Mouse (Mus musculus) myocyte (in vitro differentiated cells): ENCODE measurements around the gene Zfp61. TPM values are rescaled to one million over a fixed set of nuclear protein-coding genes. Genes with fewer than 3 reads are reported as not detected.

ENCODE experiments used
- H3K27me3 ChIP-seq: one replicate; pipeline ENCODE4 v1.6.1; 2011; ENCODE audit not compliant: control insufficient read depth, insufficient read depth, insufficient read length
- H3K36me3 ChIP-seq: one replicate; pipeline ENCODE4 v1.6.1; 2011; ENCODE audit not compliant: control insufficient read depth, insufficient read depth
- H3K4me2 ChIP-seq: one replicate; pipeline ENCODE4 v1.6.1; 2011; ENCODE audit warnings: low read depth, control low read depth
- H3K4me3 ChIP-seq: one replicate; pipeline ENCODE4 v1.5.1; 2011; ENCODE audit warnings: mild to moderate bottlenecking, control low read depth, moderate library complexity
- H3K79me2 ChIP-seq: one replicate; pipeline ENCODE4 v1.6.1; 2011; ENCODE audit not compliant: control insufficient read depth, insufficient read depth
- H3ac ChIP-seq: one replicate; pipeline ENCODE4 v1.6.1; 2011; ENCODE audit not compliant: control insufficient read depth, insufficient read length
- MAX ChIP-seq: IDR thresholded peaks from one replicate; pipeline ENCODE4 v1.6.1; 2011; ENCODE audit warnings: low read depth, mild to moderate bottlenecking, control low read depth
- POLR2A ChIP-seq: IDR thresholded peaks from one replicate; pipeline ENCODE4 v1.6.1; 2011; ENCODE audit warnings: low read depth, mild to moderate bottlenecking, control low read depth, moderate library complexity; ENCODE audit not compliant: insufficient read length
- POLR2AphosphoS2 ChIP-seq: IDR thresholded peaks from one replicate; pipeline ENCODE4 v1.6.1; 2011; ENCODE audit warnings: low read depth, control low read depth; ENCODE audit not compliant: insufficient read length
- REST ChIP-seq: IDR thresholded peaks from one replicate; pipeline ENCODE4 v1.6.1; 2011; ENCODE audit warnings: mild to moderate bottlenecking, control low read depth, moderate library complexity; ENCODE audit not compliant: insufficient read depth, insufficient read length
- SRF ChIP-seq: IDR thresholded peaks from one replicate; pipeline ENCODE4 v1.6.1; 2011; ENCODE audit warnings: low read depth; ENCODE audit not compliant: control insufficient read depth, insufficient read length
- TCF3 ChIP-seq: IDR thresholded peaks from one replicate; pipeline ENCODE4 v1.6.1; 2011; ENCODE audit warnings: low read depth, control low read depth; ENCODE audit not compliant: insufficient read length
- USF1 ChIP-seq: IDR thresholded peaks from one replicate; pipeline ENCODE4 v1.6.1; 2011; ENCODE audit warnings: low read depth, mild to moderate bottlenecking, control low read depth, moderate library complexity
- polyA plus RNA-seq: library from polyadenylated mRNA; unstranded; fragments of >200 nt; fragmentation: generic; extraction: Trizol; gene quantifications from one replicate; pipeline ENCODE4 v1.2.1, GENCODE M21; 2012; ENCODE audit warnings: missing spikeins

Gene Zfp61
- polyA plus RNA-seq, 1 experiment: 4.3 TPM

GRCm38 (mm10) chr7:24254633-24255474 is 46.2 kb downstream of the Zfp61 start, which contains the start of gene Zfp108:
Zfp108 (plus strand) TSS chr7:24254794.
- Histone ChIP-seq H3K36me3 (no peaks in the 10 kb centered on the region), H3K79me2 (no peaks in the 10 kb centered on the region), H3K4me3 (peak within 1 kb of the TSS; percentile 19), H3ac (peak within 1 kb of the TSS; percentile 3), H3K27me3 (no peaks in the 10 kb centered on the region), H3K4me2 (peak within 1 kb of the TSS; percentile 63)
- TF ChIP-seq SRF: no peak
- peak; percentile 37 for TF ChIP-seq POLR2AphosphoS2
- TF ChIP-seq POLR2A: peak; percentile 47

- TF ChIP-seq MAX: no peak
- no peak for TF ChIP-seq POLR2AphosphoS2
- no peak for TF ChIP-seq TCF3
- TF ChIP-seq SRF: no peak
- no peak for TF ChIP-seq REST
- no peak for TF ChIP-seq USF1
- Histone ChIP-seq H3K36me3 (no peaks in the 10 kb centered on the region), H3K4me3 (peak overlapping the region; percentile 19), H3K4me2 (peak overlapping the region; percentile 63), H3ac (no peak overlapping the region), H3K27me3 (no peaks in the 10 kb centered on the region), H3K79me2 (no peaks in the 10 kb centered on the region)
Measured at GRCm38 (mm10) chr7:24253779-24254615, 47.0 kb downstream of the Zfp61 start.

Other genes with a start within 250 kb of the Zfp61 start
- gene Vmn1r183, start 248.0 kb downstream of the Zfp61 start, polyA plus RNA-seq: not detected
- gene Zfp180, start 219.3 kb downstream of the Zfp61 start, polyA plus RNA-seq: 9.0 TPM
- 1.2 TPM for gene Zfp112, start 188.9 kb downstream of the Zfp61 start, polyA plus RNA-seq
- gene Zfp235, start 167.1 kb downstream of the Zfp61 start, polyA plus RNA-seq: 2.0 TPM
- gene Zfp114, start 126.2 kb downstream of the Zfp61 start, polyA plus RNA-seq: not detected
- 0.90 TPM for gene Zfp111, start 89.8 kb downstream of the Zfp61 start, polyA plus RNA-seq
- 0.46 TPM for gene Zfp109, start 63.7 kb downstream of the Zfp61 start, polyA plus RNA-seq
- 0.38 TPM for gene Zfp108, start 46.4 kb downstream of the Zfp61 start, polyA plus RNA-seq
- 1.4 TPM for gene Zfp93, start 30.8 kb downstream of the Zfp61 start, polyA plus RNA-seq
- 2.1 TPM for gene Zfp94, start 15.4 kb upstream of the Zfp61 start, polyA plus RNA-seq
- gene Tescl, start 32.7 kb upstream of the Zfp61 start, polyA plus RNA-seq: 0.05 TPM
- not detected for gene Lypd5, start 48.0 kb upstream of the Zfp61 start, polyA plus RNA-seq
- 37.4 TPM for gene Kcnn4, start 69.0 kb upstream of the Zfp61 start, polyA plus RNA-seq
- gene Smg9, start 98.4 kb upstream of the Zfp61 start, polyA plus RNA-seq: 17.4 TPM
- gene Irgc1, start 151.1 kb upstream of the Zfp61 start, polyA plus RNA-seq: 0.32 TPM
- 32.5 TPM for gene Plaur, start 161.3 kb upstream of the Zfp61 start, polyA plus RNA-seq
- 54.4 TPM for gene Cadm4, start 180.8 kb upstream of the Zfp61 start, polyA plus RNA-seq
- 30.0 TPM for gene Zfp428, start 205.8 kb upstream of the Zfp61 start, polyA plus RNA-seq
- gene AC161166.1, start 211.2 kb upstream of the Zfp61 start, polyA plus RNA-seq: 0.10 TPM
- gene Irgq, start 229.5 kb upstream of the Zfp61 start, polyA plus RNA-seq: 17.4 TPM
- gene Pinlyp, start 244.9 kb upstream of the Zfp61 start, polyA plus RNA-seq: 0.17 TPM
- 32.7 TPM for gene Xrcc1, start 245.1 kb upstream of the Zfp61 start, polyA plus RNA-seq